Mouse (Mus musculus): ENCODE measurements at regions not wholly inside any gene's neighbourhood (a gene's known extent, or its start where the extent isn't known, plus 50 kb on each side); places are given as distances from the start of the nearest gene placed in this dataset.

- Histone ChIP-seq H3K27me3 (no peaks in the 10 kb centered on the region), H3K9ac (no peak overlapping the region), H3K4me3 (no peak overlapping the region), H3K27ac (no peak overlapping the region), H3K36me3 (no peaks in the 10 kb centered on the region), H3K4me2 (replicated peaks) (no peak overlapping the region), H3K4me1 (no peaks in the 10 kb centered on the region), H3K9me3 (no peaks in the 10 kb centered on the region)
- no peak for ATAC-seq (ENCODE audit: insufficient number of reproducible peaks, insufficient read depth, low FRiP score, low TSS enrichment)
- WGBS: 59% methylated on average over 3 of the region's 3 CpGs
Measured at GRCm38 (mm10) chr10:122614720-122615119, 63.8 kb upstream of the Ppm1h start.

- no peak overlapping the region for H3K4me2 ChIP-seq (replicated peaks)
- ATAC-seq (ENCODE audit: insufficient number of reproducible peaks, insufficient read depth, low FRiP score, low TSS enrichment): no peak
- 93% methylated on average over 12 of the region's 12 CpGs for whole genome bisulfite sequencing
- H3K4me1 ChIP-seq: no peaks in the 10 kb centered on the region
- no peak overlapping the region for H3K9ac ChIP-seq
- no peaks in the 10 kb centered on the region for H3K9me3 ChIP-seq
- H3K27me3 ChIP-seq: no peaks in the 10 kb centered on the region
- H3K4me3 ChIP-seq: no peak overlapping the region
- H3K27ac ChIP-seq: no peak overlapping the region
- H3K36me3 ChIP-seq: no peaks in the 10 kb centered on the region
Measured at GRCm38 (mm10) chr10:122615658-122616057, 62.9 kb upstream of the Ppm1h start.

- Histone ChIP-seq H3K4me2 (replicated peaks) (no peak overlapping the region), H3K4me1 (no peaks in the 10 kb centered on the region), H3K27me3 (no peaks in the 10 kb centered on the region), H3K36me3 (no peaks in the 10 kb centered on the region), H3K4me3 (no peak overlapping the region), H3K9ac (no peak overlapping the region), H3K9me3 (no peaks in the 10 kb centered on the region), H3K27ac (no peak overlapping the region)
- no peak for ATAC-seq (ENCODE audit: insufficient number of reproducible peaks, insufficient read depth, low FRiP score, low TSS enrichment)
- WGBS: 76% methylated on average over 6 of the region's 6 CpGs
Measured at GRCm38 (mm10) chr10:122616385-122616784, 62.2 kb upstream of the Ppm1h start.

- peak; percentile 62; the same call in 1 of the 2 replicates for ATAC-seq (ENCODE audit: insufficient number of reproducible peaks, insufficient read depth, low FRiP score, low TSS enrichment)
- no peaks in the 10 kb centered on the region for H3K36me3 ChIP-seq
- no peak overlapping the region for H3K27ac ChIP-seq
- no peaks in the 10 kb centered on the region for H3K9me3 ChIP-seq
- WGBS: 57% methylated on average over 3 of the region's 3 CpGs
- no peaks in the 10 kb centered on the region for H3K4me1 ChIP-seq
- no peaks in the 10 kb centered on the region for H3K27me3 ChIP-seq
- H3K9ac ChIP-seq: no peak overlapping the region
- no peak overlapping the region for H3K4me3 ChIP-seq
- H3K4me2 ChIP-seq (replicated peaks): no peak overlapping the region
Measured at GRCm38 (mm10) chr10:122618854-122619253, 59.7 kb upstream of the Ppm1h start.

- Histone ChIP-seq H3K27me3 (no peaks in the 10 kb centered on the region), H3K4me3 (no peak overlapping the region), H3K36me3 (no peaks in the 10 kb centered on the region), H3K4me2 (replicated peaks) (no peak overlapping the region), H3K9ac (no peak overlapping the region), H3K4me1 (no peaks in the 10 kb centered on the region), H3K27ac (no peak overlapping the region), H3K9me3 (no peaks in the 10 kb centered on the region)
- 70% methylated on average over 16 of the region's 16 CpGs for WGBS
- no peak for ATAC-seq (ENCODE audit: insufficient number of reproducible peaks, insufficient read depth, low FRiP score, low TSS enrichment)
Measured at GRCm38 (mm10) chr10:122619406-122620116, 59.0 kb upstream of the Ppm1h start.
